Mouse (Mus musculus) embryonic facial prominence, embryonic 11.5 days (tissue): ENCODE measurements around the gene Ank2. TPM values are rescaled to one million over a fixed set of nuclear protein-coding genes. Genes with fewer than 3 reads are reported as not detected.

ENCODE experiments used
- ATAC-seq: fragments of 200-750 bp; cut with Nextera tagmentation; replicated peaks from 2 replicates; pipeline ENCODE4 v1.8.0; 2017; ENCODE audit warnings: low read depth; ENCODE audit not compliant: insufficient number of reproducible peaks, low FRiP score, low TSS enrichment
- DNase-seq: peaks from one replicate; pipeline ENCODE4 v3.0.0-alpha.2; 2015; ENCODE audit warnings: low spot score
- H3K27ac ChIP-seq: fragments of 300-500 bp; sonication (generic); replicated peaks from 2 replicates; pipeline ENCODE4 v1.5.1; 2014; ENCODE audit warnings: mild to moderate bottlenecking, low read depth, low read length, control low read depth
- H3K27me3 ChIP-seq: fragments of 300-500 bp; sonication (generic); 2 replicates; pipeline ENCODE4 v1.6.1; 2014; ENCODE audit warnings: mild to moderate bottlenecking, low read length, moderate library complexity, mixed read lengths; ENCODE audit not compliant: control insufficient read depth, insufficient read depth
- H3K36me3 ChIP-seq: fragments of 300-500 bp; sonication (generic); replicated peaks from 2 replicates; pipeline ENCODE4 v1.6.1; 2014; ENCODE audit warnings: low read depth, mild to moderate bottlenecking, low read length, moderate library complexity, mixed read lengths; ENCODE audit not compliant: control insufficient read depth, insufficient read depth
- H3K4me1 ChIP-seq: fragments of 300-500 bp; sonication (generic); 2 replicates; pipeline ENCODE4 v1.6.1; 2014; ENCODE audit warnings: low read length, mixed read lengths; ENCODE audit not compliant: control insufficient read depth, insufficient read depth
- H3K4me2 ChIP-seq: fragments of 300-500 bp; sonication (generic); 2 replicates; pipeline ENCODE4 v1.6.1; 2014; ENCODE audit warnings: low read depth, mild to moderate bottlenecking, control low read depth, low read length, moderate library complexity
- H3K4me3 ChIP-seq: fragments of 300-500 bp; sonication (generic); 2 replicates; pipeline ENCODE4 v1.5.1; 2014; ENCODE audit warnings: low read depth, low read length, control low read depth
- H3K9ac ChIP-seq: fragments of 300-500 bp; sonication (generic); replicated peaks from 2 replicates; pipeline ENCODE4 v1.6.1; 2014; ENCODE audit warnings: mild to moderate bottlenecking, control low read depth, low read length
- H3K9me3 ChIP-seq: fragments of 300-500 bp; sonication (generic); replicated peaks from 2 replicates; pipeline ENCODE4 v1.6.1; 2016; ENCODE audit warnings: mild to moderate bottlenecking, low read length, inconsistent platforms, mixed read lengths; ENCODE audit not compliant: control insufficient read depth
- WGBS: fragments of 180-500 bp; shearing (Covaris S2); extraction: QIAGEN DNeasy Blood & Tissue Kit; methylation state at CpG from one replicate; pipeline ENCODE4 v1.1.7; 2014; 5-methylcytosine and 5-hydroxymethylcytosine counted together
- polyA plus RNA-seq: library from polyadenylated mRNA; unstranded; fragments of >200 nt; fragmentation: Nextera tagmentation; extraction: Ambion mirVana; gene quantifications from 2 replicates; pipeline ENCODE4 v1.2.1, GENCODE M21; 2014

The Ank2 gene
- polyA plus RNA-seq, 1 experiment from 2014 or later: 26.1 TPM

GRCm38 (mm10) chr3:127163749-127164148, 335.4 kb downstream of the Ank2 start:
- Histone ChIP-seq H3K27me3 (no peaks in the 10 kb centered on the region), H3K4me2 (no peak overlapping the region), H3K9ac (no peak overlapping the region), H3K36me3 (no peaks in the 10 kb centered on the region), H3K4me1 (no peaks in the 10 kb centered on the region; the same call in 1 of the 2 replicates), H3K9me3 (no peaks in the 10 kb centered on the region), H3K4me3 (no peak overlapping the region), H3K27ac (no peak overlapping the region)
- ATAC-seq (no peak), DNase-seq (no peak)
- WGBS: 45% methylated on average over 3 of the region's 3 CpGs

- DNase-seq (peak; percentile 72), ATAC-seq (peak; percentile 85)
- no peaks in the 10 kb centered on the region for H3K36me3 ChIP-seq
- no peaks in the 10 kb centered on the region; the same call in 1 of the 2 replicates for H3K4me1 ChIP-seq
- under 1% methylated on average over 41 of the region's 41 CpGs for WGBS
- H3K27me3 ChIP-seq: no peaks in the 10 kb centered on the region
- peak overlapping the region; percentile 59 for H3K4me3 ChIP-seq
- H3K9me3 ChIP-seq: no peaks in the 10 kb centered on the region
- no peak overlapping the region for H3K27ac ChIP-seq
- H3K9ac ChIP-seq: peak overlapping the region; percentile 52
- peak overlapping the region; percentile 100 for H3K4me2 ChIP-seq
Observed at GRCm38 (mm10) chr3:127161998-127162712, 337.0 kb downstream of the Ank2 start.

- H3K9me3 ChIP-seq: no peaks in the 10 kb centered on the region
- DNase-seq: peak; percentile 21
Observed at GRCm38 (mm10) chr3:127161085-127161837, 337.9 kb downstream of the Ank2 start.

GRCm38 (mm10) chr3:127157706-127158105, 341.4 kb downstream of the Ank2 start:
- Histone ChIP-seq H3K27ac (no peak overlapping the region), H3K4me3 (no peak overlapping the region), H3K4me2 (no peak overlapping the region), H3K27me3 (no peaks in the 10 kb centered on the region), H3K9me3 (no peaks in the 10 kb centered on the region), H3K9ac (no peak overlapping the region), H3K36me3 (no peaks in the 10 kb centered on the region), H3K4me1 (no peaks in the 10 kb centered on the region; the same call in 1 of the 2 replicates)
- WGBS: 85% methylated on average over 3 of the region's 3 CpGs
- DNase-seq (no peak), ATAC-seq (no peak)

More at GRCm38 (mm10) chr3:127161085-127161837, 337.9 kb downstream of the Ank2 start:
- Histone ChIP-seq H3K36me3 (no peaks in the 10 kb centered on the region), H3K4me3 (peak overlapping the region; percentile 59), H3K27ac (no peak overlapping the region), H3K27me3 (no peaks in the 10 kb centered on the region), H3K9ac (peak overlapping the region; percentile 52), H3K4me2 (peak overlapping the region; percentile 100), H3K4me1 (no peaks in the 10 kb centered on the region; the same call in 1 of the 2 replicates)
- 5% methylated on average over 23 of the region's 23 CpGs for WGBS
- no peak for ATAC-seq

- ATAC-seq: no peak
- no peak overlapping the region for H3K9ac ChIP-seq
Observed at GRCm38 (mm10) chr3:127156080-127156479, 343.1 kb downstream of the Ank2 start.

GRCm38 (mm10) chr3:127153861-127154260, 345.3 kb downstream of the Ank2 start:
- H3K27me3 ChIP-seq: no peaks in the 10 kb centered on the region
- ATAC-seq: no peak
- H3K36me3 ChIP-seq: no peaks in the 10 kb centered on the region
- H3K4me1 ChIP-seq: no peaks in the 10 kb centered on the region
- H3K9ac ChIP-seq: no peak overlapping the region
- no peak overlapping the region for H3K4me2 ChIP-seq
- no peak overlapping the region for H3K4me3 ChIP-seq
- no peak for DNase-seq
- H3K27ac ChIP-seq: no peak overlapping the region
- H3K9me3 ChIP-seq: no peaks in the 10 kb centered on the region
- WGBS: 84% methylated on average over 3 of the region's 3 CpGs

More at GRCm38 (mm10) chr3:127156080-127156479, 343.1 kb downstream of the Ank2 start:
- Histone ChIP-seq H3K36me3 (no peaks in the 10 kb centered on the region), H3K27me3 (no peaks in the 10 kb centered on the region), H3K4me1 (no peaks in the 10 kb centered on the region; the same call in 1 of the 2 replicates), H3K4me3 (no peak overlapping the region), H3K9me3 (no peaks in the 10 kb centered on the region), H3K27ac (no peak overlapping the region), H3K4me2 (no peak overlapping the region)
- WGBS: 88% methylated on average over 9 of the region's 9 CpGs
- DNase-seq: no peak

GRCm38 (mm10) chr3:127153443-127153842, 345.7 kb downstream of the Ank2 start:
- Histone ChIP-seq H3K9me3 (no peaks in the 10 kb centered on the region), H3K36me3 (no peaks in the 10 kb centered on the region), H3K27ac (no peak overlapping the region), H3K9ac (no peak overlapping the region), H3K27me3 (no peaks in the 10 kb centered on the region), H3K4me3 (no peak overlapping the region), H3K4me1 (no peaks in the 10 kb centered on the region), H3K4me2 (no peak overlapping the region)
- 93% methylated on average over 3 of the region's 3 CpGs for WGBS
- ATAC-seq (no peak), DNase-seq (no peak)

GRCm38 (mm10) chr3:127148648-127149047, 350.5 kb downstream of the Ank2 start:
- no peak for ATAC-seq

More at GRCm38 (mm10) chr3:127148648-127149047, 350.5 kb downstream of the Ank2 start:
- H3K36me3 ChIP-seq: no peaks in the 10 kb centered on the region
- H3K4me1 ChIP-seq: no peaks in the 10 kb centered on the region
- DNase-seq: no peak
- H3K4me2 ChIP-seq: no peak overlapping the region
- no peak overlapping the region for H3K4me3 ChIP-seq
- no peak overlapping the region for H3K9ac ChIP-seq
- no peaks in the 10 kb centered on the region for H3K9me3 ChIP-seq
- H3K27ac ChIP-seq: no peak overlapping the region
- H3K27me3 ChIP-seq: no peaks in the 10 kb centered on the region
- 89% methylated on average over 3 of the region's 3 CpGs for WGBS
